Mouse (Mus musculus) hindbrain, embryonic 10.5 days (tissue): Measurements from ENCODE around the gene Gm28047. TPM values are rescaled to one million over a fixed set of nuclear protein-coding genes. Genes with fewer than 3 reads are reported as not detected.
"Not testable (repeated sequence)": the region's sequence is repeated elsewhere in the genome, so short reads cannot be mapped to it uniquely, and the experiment has no call there.

Experiments used
- DNase-seq: peaks from one replicate; pipeline ENCODE4 v3.0.0-alpha.2; 2017; ENCODE audit warnings: low spot score
- H3K27ac ChIP-seq: fragments of 300-500 bp; sonication (generic); 2 replicates; pipeline ENCODE4 v1.5.1; 2016; ENCODE audit warnings: mild to moderate bottlenecking, moderate library complexity
- H3K27me3 ChIP-seq: fragments of 300-500 bp; sonication (generic); 2 replicates; pipeline ENCODE4 v1.6.1; 2016; ENCODE audit warnings: mild to moderate bottlenecking; ENCODE audit not compliant: poor library complexity, insufficient read depth, severe bottlenecking
- H3K36me3 ChIP-seq: fragments of 300-500 bp; sonication (generic); 2 replicates; pipeline ENCODE4 v1.6.1; 2016; ENCODE audit warnings: mild to moderate bottlenecking, moderate library complexity
- H3K4me1 ChIP-seq: fragments of 300-500 bp; sonication (generic); replicated peaks from 2 replicates; pipeline ENCODE4 v1.6.1; 2016; ENCODE audit warnings: mild to moderate bottlenecking
- H3K4me3 ChIP-seq: fragments of 300-500 bp; sonication (generic); 2 replicates; pipeline ENCODE4 v1.5.1; 2016; ENCODE audit warnings: mild to moderate bottlenecking, moderate library complexity
- H3K9me3 ChIP-seq: fragments of 300-500 bp; sonication (generic); 2 replicates; pipeline ENCODE4 v1.6.1; 2016; ENCODE audit warnings: mild to moderate bottlenecking, moderate library complexity
- WGBS: fragments of 180-500 bp; shearing (Covaris S2); methylation state at CpG from one replicate; pipeline ENCODE4 v1.1.7; 2016; 5-methylcytosine and 5-hydroxymethylcytosine counted together
- polyA plus RNA-seq: library from polyadenylated mRNA; unstranded; fragments of >200 nt; fragmentation: Nextera tagmentation; extraction: Ambion mirVana; gene quantifications from 2 replicates; pipeline ENCODE4 v1.2.1, GENCODE M21; 2016

The Gm28047 gene
- polyA plus RNA-seq, result not detected in 2 replicates

- DNase-seq, result peak; percentile 99
- no peaks in the 10 kb centered on the region for H3K27me3 ChIP-seq
- peak within 1 kb of the TSS; percentile 98 for H3K27ac ChIP-seq
- WGBS, result under 1% methylated on average over 51 of the region's 51 CpGs
- peaks cover 25% of the 10 kb centered on the region for H3K4me1 ChIP-seq
- H3K36me3 ChIP-seq, result no peaks in the 10 kb centered on the region
- H3K9me3 ChIP-seq, result no peaks in the 10 kb centered on the region
- H3K4me3 ChIP-seq, result peak within 1 kb of the TSS; percentile 75
Measured at GRCm38 (mm10) chr15:102624970-102625686, at the start of gene Gm28047, which contains the start of gene Atf7. Gm28047 (minus strand) TSS chr15:102625067. Atf7 (minus strand) TSS chr15:102625464.

- DNase-seq, result peak; percentile 70
- WGBS, result 6% methylated on average over 10 of the region's 10 CpGs
- Histone ChIP-seq H3K27ac (peak overlapping the region; percentile 100), H3K4me1 (peaks cover 44% of the 10 kb centered on the region), H3K4me3 (peak overlapping the region; percentile 88), H3K27me3 (no peaks in the 10 kb centered on the region), H3K36me3 (peaks cover 5% of the 10 kb centered on the region; the same call in 1 of the 2 replicates), H3K9me3 (no peaks in the 10 kb centered on the region)
Measured at GRCm38 (mm10) chr15:102673548-102673947, 48.7 kb upstream of the Gm28047 start.

- peaks cover 44% of the 10 kb centered on the region for H3K4me1 ChIP-seq
- H3K27ac ChIP-seq, result peak within 1 kb of the TSS; percentile 100
- H3K4me3 ChIP-seq, result peak within 1 kb of the TSS; percentile 88
- WGBS, result 6% methylated on average over 37 of the region's 37 CpGs
- peaks cover 12% of the 10 kb centered on the region for H3K36me3 ChIP-seq
- no peaks in the 10 kb centered on the region for H3K27me3 ChIP-seq
- no peaks in the 10 kb centered on the region for H3K9me3 ChIP-seq
- DNase-seq, result peak; percentile 71
Measured at GRCm38 (mm10) chr15:102672215-102673071, 47.6 kb upstream of the Gm28047 start, which contains the start of gene Atp5g2. Atp5g2 (minus strand) TSS chr15:102672352.

- peaks cover 18% of the 10 kb centered on the region for H3K36me3 ChIP-seq
- no peaks in the 10 kb centered on the region for H3K9me3 ChIP-seq
- 1% methylated on average over 29 of the region's 34 CpGs for WGBS
- H3K27me3 ChIP-seq, result no peaks in the 10 kb centered on the region
- H3K4me3 ChIP-seq, result peak overlapping the region; percentile 88
- DNase-seq, result peak; percentile 89
- peaks cover 44% of the 10 kb centered on the region for H3K4me1 ChIP-seq
- H3K27ac ChIP-seq, result peak overlapping the region; percentile 100
Measured at GRCm38 (mm10) chr15:102671721-102672214, 46.9 kb upstream of the Gm28047 start.

GRCm38 (mm10) chr15:102670767-102671575, 46.1 kb upstream of the Gm28047 start:
- Histone ChIP-seq H3K27me3 (no peaks in the 10 kb centered on the region), H3K27ac (peak overlapping the region; percentile 100), H3K36me3 (peaks cover 26% of the 10 kb centered on the region), H3K9me3 (no peaks in the 10 kb centered on the region), H3K4me3 (peak overlapping the region; percentile 88), H3K4me1 (peaks cover 44% of the 10 kb centered on the region)
- peak; percentile 99 for DNase-seq
- under 1% methylated on average over 53 of the region's 53 CpGs for WGBS

- DNase-seq, result no peak
- Histone ChIP-seq H3K27me3 (no peaks in the 10 kb centered on the region), H3K36me3 (peaks cover 33% of the 10 kb centered on the region), H3K9me3 (no peaks in the 10 kb centered on the region), H3K4me3 (peak overlapping the region; percentile 88), H3K27ac (peak overlapping the region; percentile 100), H3K4me1 (peaks cover 44% of the 10 kb centered on the region)
- 16% methylated on average over 6 of the region's 6 CpGs for WGBS
Measured at GRCm38 (mm10) chr15:102670281-102670680, 45.4 kb upstream of the Gm28047 start.

GRCm38 (mm10) chr15:102669571-102669970, 44.7 kb upstream of the Gm28047 start:
- Histone ChIP-seq H3K27me3 (no peaks in the 10 kb centered on the region), H3K4me1 (peaks cover 44% of the 10 kb centered on the region), H3K4me3 (peak overlapping the region; percentile 88), H3K36me3 (peaks cover 40% of the 10 kb centered on the region), H3K27ac (peak overlapping the region; percentile 100), H3K9me3 (no peaks in the 10 kb centered on the region)
- no peak for DNase-seq
- 91% methylated on average over 8 of the region's 8 CpGs for WGBS

GRCm38 (mm10) chr15:102665494-102665893, 40.6 kb upstream of the Gm28047 start:
- H3K4me3 ChIP-seq, result no peak overlapping the region
- peaks cover 81% of the 10 kb centered on the region for H3K36me3 ChIP-seq
- peaks cover 12% of the 10 kb centered on the region for H3K4me1 ChIP-seq
- H3K9me3 ChIP-seq, result no peaks in the 10 kb centered on the region
- peak; percentile 43 for DNase-seq
- WGBS, result 54% methylated on average over 4 of the region's 4 CpGs
- no peaks in the 10 kb centered on the region for H3K27me3 ChIP-seq
- H3K27ac ChIP-seq, result no peak overlapping the region

- 91% methylated on average over 8 of the region's 8 CpGs for WGBS
- H3K4me3 ChIP-seq, result no peak overlapping the region
- H3K9me3 ChIP-seq, result no peaks in the 10 kb centered on the region
- H3K36me3 ChIP-seq, result peaks cover 91% of the 10 kb centered on the region
- H3K27ac ChIP-seq, result no peak overlapping the region
- DNase-seq, result no peak
- no peaks in the 10 kb centered on the region for H3K27me3 ChIP-seq
- H3K4me1 ChIP-seq, result no peaks in the 10 kb centered on the region
Measured at GRCm38 (mm10) chr15:102663825-102664224, 39.0 kb upstream of the Gm28047 start.

- not testable (repeated sequence) for H3K27ac ChIP-seq, H3K27me3 ChIP-seq, H3K4me1 ChIP-seq, H3K9me3 ChIP-seq, H3K4me3 ChIP-seq, DNase-seq
- H3K36me3 ChIP-seq, result peaks cover 84% of the 10 kb centered on the region
- WGBS, result 100% methylated on average over 1 of the region's 2 CpGs
Measured at GRCm38 (mm10) chr15:102662601-102663000, 37.7 kb upstream of the Gm28047 start.

- peaks cover 37% of the 10 kb centered on the region for H3K36me3 ChIP-seq
- no peak overlapping the region for H3K4me3 ChIP-seq
- H3K27ac ChIP-seq, result no peak overlapping the region
- peaks cover 18% of the 10 kb centered on the region; the same call in 1 of the 2 replicates for H3K4me1 ChIP-seq
- 80% methylated on average over 3 of the region's 3 CpGs for WGBS
- DNase-seq, result no peak
- H3K27me3 ChIP-seq, result no peaks in the 10 kb centered on the region
- no peaks in the 10 kb centered on the region for H3K9me3 ChIP-seq
Measured at GRCm38 (mm10) chr15:102657926-102658381, 33.1 kb upstream of the Gm28047 start.

GRCm38 (mm10) chr15:102656658-102657057, 31.8 kb upstream of the Gm28047 start:
- peak overlapping the region; percentile 19 for H3K27ac ChIP-seq
- 11% methylated on average over 4 of the region's 4 CpGs for WGBS
- peak; percentile 46 for DNase-seq
- no peak overlapping the region for H3K4me3 ChIP-seq
- peaks cover 18% of the 10 kb centered on the region; the same call in 1 of the 2 replicates for H3K4me1 ChIP-seq
- H3K27me3 ChIP-seq, result no peaks in the 10 kb centered on the region
- H3K9me3 ChIP-seq, result no peaks in the 10 kb centered on the region
- H3K36me3 ChIP-seq, result peaks cover 24% of the 10 kb centered on the region
